Mouse (Mus musculus): ENCODE measurements around the gene Htr5b. TPM values are rescaled to one million over a fixed set of nuclear protein-coding genes. Genes with fewer than 3 reads are reported as not detected.
A peak's percentile ranks its signal among the peaks of the same experiment; 100 is the strongest.

The Htr5b gene
- polyA plus RNA-seq, 1 experiment from 2014 or later, result 0.49 TPM

DNA sequence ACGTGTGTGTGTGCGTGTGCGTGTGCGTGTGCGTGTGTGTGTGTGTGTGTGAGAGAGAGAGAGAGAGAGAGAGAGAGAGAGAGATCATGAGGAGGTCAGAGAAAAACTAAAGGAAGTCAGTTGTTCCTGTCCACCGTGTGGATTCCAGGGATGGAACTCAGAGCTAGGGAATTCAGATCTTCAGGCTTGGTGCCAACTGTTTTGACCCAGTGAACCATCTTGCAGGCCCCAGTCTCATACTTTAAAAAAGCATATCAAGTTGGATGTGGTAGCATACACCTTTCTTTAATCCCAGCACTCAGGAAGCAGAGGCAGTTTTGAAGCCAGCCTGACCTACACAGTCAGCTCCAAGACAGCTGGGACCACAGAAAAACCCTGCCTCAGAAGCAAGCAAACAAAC lies 1.0 kb upstream of the Htr5b start:
- no peaks in the 10 kb centered on the region for H3K9me3 ChIP-seq
- H3K4me1 ChIP-seq (replicated peaks), result peaks cover 17% of the 10 kb centered on the region
- no peak overlapping the region for H3K9ac ChIP-seq
- no peak for ATAC-seq (ENCODE audit: low FRiP score)
- 84% methylated on average over 6 of the region's 6 CpGs for WGBS
- H3K27me3 ChIP-seq, result peaks cover 47% of the 10 kb centered on the region
- no peak overlapping the region for H3K27ac ChIP-seq
- H3K4me3 ChIP-seq, result no peak overlapping the region
- no peak overlapping the region for H3K4me2 ChIP-seq
- no peaks in the 10 kb centered on the region for H3K36me3 ChIP-seq

DNA sequence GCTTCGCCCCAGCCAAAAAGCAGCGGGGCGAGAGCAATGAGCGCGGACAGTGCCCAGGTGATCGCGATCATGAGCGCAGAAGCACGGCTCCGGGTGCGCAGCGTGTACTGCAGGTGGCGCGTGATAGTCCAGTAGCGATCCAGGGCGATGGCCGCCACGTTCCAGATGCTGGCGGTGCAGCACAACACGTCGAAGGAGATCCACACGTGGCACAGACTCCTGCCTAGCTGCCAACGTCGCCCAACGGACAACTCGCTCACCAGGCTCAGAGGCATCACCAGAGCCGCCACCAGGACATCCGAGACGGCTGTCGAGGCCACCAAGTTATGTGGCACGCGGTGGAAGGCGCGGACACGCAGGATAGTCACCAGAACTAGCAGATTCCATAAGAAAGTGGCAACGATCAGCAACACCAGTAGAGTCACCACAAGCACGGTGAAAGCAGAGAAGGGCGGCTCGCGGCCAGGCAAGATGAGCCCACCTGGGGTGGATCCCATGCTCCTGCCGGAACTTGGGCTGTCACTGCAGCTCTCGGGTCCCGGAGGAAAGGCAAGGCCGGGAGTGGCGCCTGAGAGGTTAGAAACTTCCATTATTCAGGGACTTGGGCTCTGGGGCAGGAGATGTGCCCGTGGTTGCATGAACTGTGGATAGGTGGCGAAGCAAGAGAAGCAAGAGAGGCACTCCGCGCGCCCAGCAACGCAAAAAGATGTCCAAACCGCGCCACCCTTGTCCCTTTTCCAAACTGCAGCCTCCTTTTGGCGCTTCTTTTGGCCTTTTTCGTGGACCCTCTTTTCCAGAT lies 466 bp downstream of the Htr5b start:
- Histone ChIP-seq H3K27me3 (peaks cover 47% of the 10 kb centered on the region), H3K4me3 (peak overlapping the region; percentile 38), H3K27ac (no peak overlapping the region), H3K9me3 (no peaks in the 10 kb centered on the region), H3K9ac (peak overlapping the region; percentile 49; the same call in 1 of the 2 replicates), H3K4me2 (peak overlapping the region; percentile 65), H3K36me3 (no peaks in the 10 kb centered on the region), H3K4me1 (replicated peaks) (peaks cover 17% of the 10 kb centered on the region)
- WGBS, result 12% methylated on average over 55 of the region's 55 CpGs
- ATAC-seq (ENCODE audit: low FRiP score), result peak; percentile 59

GRCm38 (mm10) chr1:121527061-121527460 lies 1.2 kb downstream of the Htr5b start:
- H3K4me3 ChIP-seq, result peak overlapping the region; percentile 38
- 59% methylated on average over 17 of the region's 17 CpGs for WGBS
- peak overlapping the region; percentile 49; the same call in 1 of the 2 replicates for H3K9ac ChIP-seq
- peak overlapping the region; percentile 65 for H3K4me2 ChIP-seq
- no peaks in the 10 kb centered on the region for H3K36me3 ChIP-seq
- no peak overlapping the region for H3K27ac ChIP-seq
- 0 out of 2 replicates have a peak, but pooled peaks have one; percentile 21 for ATAC-seq (ENCODE audit: low FRiP score)
- no peaks in the 10 kb centered on the region for H3K9me3 ChIP-seq
- peaks cover 17% of the 10 kb centered on the region for H3K4me1 ChIP-seq (replicated peaks)
- H3K27me3 ChIP-seq, result peaks cover 47% of the 10 kb centered on the region

DNA sequence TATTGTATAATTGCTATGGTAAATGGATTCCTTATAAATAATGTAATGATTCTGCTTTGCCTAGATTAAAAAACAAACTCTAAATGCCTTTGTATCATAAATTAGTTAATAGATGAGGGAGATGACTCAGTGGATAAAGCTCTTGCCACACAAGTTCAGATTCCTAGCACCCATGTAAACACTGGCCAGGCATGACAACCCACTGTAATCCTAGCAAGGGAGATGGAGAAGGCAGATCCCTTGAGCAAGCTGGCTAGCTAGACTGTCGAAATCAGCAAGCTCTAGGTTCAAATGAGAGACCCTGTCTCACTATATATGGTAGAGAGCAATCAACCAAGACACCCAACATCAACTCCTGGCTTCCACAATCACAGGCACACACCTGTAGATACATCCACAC lies 9.7 kb downstream of the Htr5b start:
- H3K9me3 ChIP-seq, result no peaks in the 10 kb centered on the region
- WGBS, result 95% methylated on average over 1 of the region's 1 CpGs
- no peaks in the 10 kb centered on the region for H3K4me1 ChIP-seq (replicated peaks)
- no peaks in the 10 kb centered on the region for H3K36me3 ChIP-seq
- H3K27me3 ChIP-seq, result no peaks in the 10 kb centered on the region
- ATAC-seq (ENCODE audit: low FRiP score), result no peak
- no peak overlapping the region for H3K4me2 ChIP-seq
- no peak overlapping the region for H3K9ac ChIP-seq
- no peak overlapping the region for H3K27ac ChIP-seq
- H3K4me3 ChIP-seq, result no peak overlapping the region

- H3K9ac ChIP-seq, result no peak overlapping the region
- H3K4me2 ChIP-seq, result no peak overlapping the region
- H3K4me3 ChIP-seq, result no peak overlapping the region
- ATAC-seq (ENCODE audit: low FRiP score), result no peak
- H3K4me1 ChIP-seq (replicated peaks), result no peaks in the 10 kb centered on the region
- 89% methylated on average over 2 of the region's 2 CpGs for WGBS
- no peak overlapping the region for H3K27ac ChIP-seq
- no peaks in the 10 kb centered on the region for H3K36me3 ChIP-seq
- peaks cover 3% of the 10 kb centered on the region; the same call in 1 of the 2 replicates for H3K9me3 ChIP-seq
- no peaks in the 10 kb centered on the region for H3K27me3 ChIP-seq
Measured at GRCm38 (mm10) chr1:121511966-121512365, 16.3 kb downstream of the Htr5b start.

DNA sequence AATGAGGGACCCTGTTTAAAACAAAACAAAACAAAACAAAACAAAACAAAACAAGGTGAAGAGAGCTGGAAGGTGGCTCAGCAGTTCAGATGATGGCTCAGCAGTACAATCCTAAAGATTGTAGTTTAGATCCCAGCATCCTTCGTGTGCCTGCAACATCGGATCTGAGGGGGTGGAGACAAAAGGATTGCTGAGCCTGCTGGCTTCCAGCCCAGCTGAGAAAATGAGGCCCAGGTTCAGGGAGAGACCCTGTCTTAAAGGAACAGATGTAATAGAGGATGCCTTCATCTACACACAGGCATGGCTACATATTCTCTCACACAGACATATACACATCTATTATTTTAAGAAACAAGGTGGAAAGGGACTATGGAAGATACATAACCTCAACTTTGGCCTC lies 17.1 kb downstream of the Htr5b start:
- H3K4me2 ChIP-seq, result no peak overlapping the region
- no peaks in the 10 kb centered on the region for H3K4me1 ChIP-seq (replicated peaks)
- ATAC-seq (ENCODE audit: low FRiP score), result 0 out of 2 replicates have a peak, but pooled peaks have one; percentile 39
- no peak overlapping the region for H3K27ac ChIP-seq
- 56% methylated on average over 2 of the region's 2 CpGs for WGBS
- no peak overlapping the region for H3K9ac ChIP-seq
- peaks cover 3% of the 10 kb centered on the region; the same call in 1 of the 2 replicates for H3K9me3 ChIP-seq
- no peaks in the 10 kb centered on the region for H3K27me3 ChIP-seq
- no peak overlapping the region for H3K4me3 ChIP-seq
- H3K36me3 ChIP-seq, result no peaks in the 10 kb centered on the region

DNA sequence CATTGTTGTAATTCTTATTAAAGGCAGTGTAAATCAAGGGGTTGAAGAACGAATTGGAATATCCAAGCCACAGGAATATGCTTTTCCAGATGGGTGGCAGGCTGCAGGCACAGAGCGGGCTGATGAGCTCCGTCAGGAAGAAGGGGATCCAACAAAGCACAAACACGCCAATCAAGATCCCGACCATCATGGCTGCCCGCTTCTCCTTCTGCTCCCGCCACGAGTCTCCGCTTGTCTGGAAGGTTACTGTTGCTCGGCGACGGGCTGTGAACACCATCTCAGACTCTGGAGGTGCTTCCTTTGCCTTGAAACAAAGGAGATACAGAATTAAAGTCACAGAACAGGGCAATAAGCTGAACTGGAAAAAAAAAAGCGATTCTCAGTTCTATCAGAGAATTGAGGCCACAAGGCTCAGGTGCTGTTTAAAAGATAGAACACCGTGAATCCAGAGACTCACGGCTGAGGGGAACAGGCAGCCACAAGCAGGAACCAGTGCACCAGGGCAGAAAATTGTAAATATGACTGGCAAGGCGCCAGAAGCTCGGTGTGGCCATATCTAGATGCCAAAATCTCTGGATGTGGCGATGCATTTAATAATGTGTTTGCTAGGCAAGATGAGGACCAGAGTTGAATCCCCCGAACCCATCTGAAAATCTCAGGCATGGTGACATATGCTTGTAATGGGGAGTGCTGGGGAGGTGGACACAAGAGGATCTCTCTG lies 17.7 kb downstream of the Htr5b start:
- H3K4me2 ChIP-seq, result no peak overlapping the region
- H3K27ac ChIP-seq, result no peak overlapping the region
- H3K4me1 ChIP-seq (replicated peaks), result no peaks in the 10 kb centered on the region
- no peak overlapping the region for H3K9ac ChIP-seq
- no peak for ATAC-seq (ENCODE audit: low FRiP score)
- H3K9me3 ChIP-seq, result peaks cover 3% of the 10 kb centered on the region; the same call in 1 of the 2 replicates
- no peak overlapping the region for H3K4me3 ChIP-seq
- H3K36me3 ChIP-seq, result peaks cover 2% of the 10 kb centered on the region
- 87% methylated on average over 19 of the region's 19 CpGs for WGBS
- H3K27me3 ChIP-seq, result no peaks in the 10 kb centered on the region

- Histone ChIP-seq H3K27ac (no peak overlapping the region), H3K4me3 (no peak overlapping the region), H3K27me3 (no peaks in the 10 kb centered on the region), H3K9ac (no peak overlapping the region), H3K36me3 (peaks cover 18% of the 10 kb centered on the region), H3K4me2 (no peak overlapping the region), H3K4me1 (replicated peaks) (no peaks in the 10 kb centered on the region), H3K9me3 (peaks cover 3% of the 10 kb centered on the region; the same call in 1 of the 2 replicates)
- ATAC-seq (ENCODE audit: low FRiP score), result no peak
- 90% methylated on average over 2 of the region's 2 CpGs for WGBS
Measured at GRCm38 (mm10) chr1:121508729-121509128, 19.5 kb downstream of the Htr5b start.

GRCm38 (mm10) chr1:121497093-121497492 lies 31.2 kb downstream of the Htr5b start:
- H3K9me3 ChIP-seq, result no peaks in the 10 kb centered on the region
- no peak overlapping the region for H3K27ac ChIP-seq
- peaks cover 98% of the 10 kb centered on the region for H3K36me3 ChIP-seq
- no peak for ATAC-seq (ENCODE audit: low FRiP score)
- H3K9ac ChIP-seq, result no peak overlapping the region
- WGBS, result 96% methylated on average over 4 of the region's 4 CpGs
- H3K4me1 ChIP-seq (replicated peaks), result no peaks in the 10 kb centered on the region
- H3K4me2 ChIP-seq, result no peak overlapping the region
- no peak overlapping the region for H3K4me3 ChIP-seq
- H3K27me3 ChIP-seq, result no peaks in the 10 kb centered on the region

DNA sequence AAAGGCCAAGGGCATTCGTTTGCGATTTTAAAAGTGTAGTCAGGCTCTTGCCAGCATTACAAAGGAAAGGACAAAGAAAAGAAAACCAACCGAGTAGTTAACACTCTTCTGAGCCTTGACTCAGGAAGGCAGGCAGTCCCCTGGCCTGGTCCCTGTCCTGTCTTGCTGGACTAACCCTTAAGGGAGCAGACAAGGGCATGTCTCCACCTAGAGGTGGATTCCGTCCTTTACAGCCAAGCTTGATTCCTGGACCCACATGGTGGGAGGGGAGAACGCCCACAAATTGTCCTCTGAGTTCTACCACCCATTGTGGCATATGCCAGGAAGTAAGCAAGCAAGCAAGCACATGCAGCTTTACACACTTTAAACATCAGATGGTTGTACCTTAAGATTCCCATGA lies 38.0 kb downstream of the Htr5b start:
- Histone ChIP-seq H3K36me3 (peaks cover 85% of the 10 kb centered on the region), H3K27ac (no peak overlapping the region), H3K9me3 (no peaks in the 10 kb centered on the region), H3K9ac (no peak overlapping the region), H3K27me3 (no peaks in the 10 kb centered on the region), H3K4me2 (no peak overlapping the region), H3K4me1 (replicated peaks) (no peaks in the 10 kb centered on the region), H3K4me3 (no peak overlapping the region)
- peak; percentile 57; the same call in 1 of the 2 replicates for ATAC-seq (ENCODE audit: low FRiP score)
- 35% methylated on average over 5 of the region's 5 CpGs for WGBS

DNA sequence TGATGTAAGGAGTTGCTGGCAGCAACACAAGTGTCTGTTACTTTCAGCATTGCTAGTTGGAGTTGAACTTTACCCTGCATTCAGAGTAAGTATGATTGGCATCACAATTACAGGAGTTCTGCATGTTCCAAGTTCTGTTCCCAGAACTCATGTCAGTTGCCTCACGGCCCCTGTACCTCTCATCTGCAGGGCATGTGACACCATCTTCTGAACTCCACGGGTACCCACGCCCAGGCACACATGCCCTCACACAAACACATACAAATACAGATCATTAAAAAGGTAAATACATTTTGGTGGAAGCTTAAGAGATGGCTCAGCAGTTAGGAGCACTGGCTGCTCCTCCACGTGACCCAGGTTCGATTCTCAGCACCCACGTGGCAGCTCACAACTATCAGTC lies 41.5 kb downstream of the Htr5b start:
- H3K4me3 ChIP-seq, result no peak overlapping the region
- no peak overlapping the region for H3K27ac ChIP-seq
- peaks cover 76% of the 10 kb centered on the region for H3K36me3 ChIP-seq
- no peaks in the 10 kb centered on the region for H3K27me3 ChIP-seq
- no peaks in the 10 kb centered on the region for H3K9me3 ChIP-seq
- no peaks in the 10 kb centered on the region for H3K4me1 ChIP-seq (replicated peaks)
- H3K4me2 ChIP-seq, result no peak overlapping the region
- 93% methylated on average over 6 of the region's 6 CpGs for WGBS
- no peak overlapping the region for H3K9ac ChIP-seq
- no peak for ATAC-seq (ENCODE audit: low FRiP score)

DNA sequence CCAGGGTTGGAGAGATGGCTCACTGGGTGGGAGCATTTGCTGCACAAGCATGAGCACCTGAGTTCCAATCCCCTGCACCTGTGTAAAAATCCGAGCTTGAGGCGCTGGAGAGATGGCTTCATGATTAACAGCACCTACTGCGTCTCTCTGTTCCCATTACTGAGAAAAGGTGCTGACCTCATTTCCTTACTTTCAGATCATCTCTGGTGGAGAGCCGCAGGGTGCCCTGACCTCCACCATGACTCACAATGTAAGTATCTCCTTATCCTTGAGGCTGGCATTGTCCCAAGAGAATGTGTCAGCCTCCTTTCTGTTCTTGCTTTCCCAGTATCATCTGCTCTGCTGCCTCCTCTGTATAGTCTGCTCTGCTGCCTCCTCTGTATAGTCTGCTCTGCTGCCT lies 45.2 kb downstream of the Htr5b start:
- 93% methylated on average over 4 of the region's 4 CpGs for WGBS
- Histone ChIP-seq H3K27ac (no peak overlapping the region), H3K4me3 (no peak overlapping the region), H3K36me3 (peaks cover 85% of the 10 kb centered on the region), H3K9ac (no peak overlapping the region), H3K27me3 (no peaks in the 10 kb centered on the region), H3K4me1 (replicated peaks) (no peaks in the 10 kb centered on the region), H3K4me2 (no peak overlapping the region), H3K9me3 (no peaks in the 10 kb centered on the region)
- no peak for ATAC-seq (ENCODE audit: low FRiP score)
